Mouse (Mus musculus) ES-Bruce4 (cell line): ENCODE data around the gene Hvcn1.

Source experiments
- CTCF ChIP-seq: IDR thresholded peaks from one replicate; pipeline ENCODE4 v1.8.1; 2011; ENCODE audit warnings: low read depth, low read length
- POLR2A ChIP-seq: IDR thresholded peaks from one replicate; pipeline ENCODE4 v1.8.1; 2011; ENCODE audit warnings: low read length; ENCODE audit not compliant: insufficient read depth

- TF ChIP-seq POLR2A (no peak), CTCF (no peak)
These were observed 80.4 kb downstream of the Hvcn1 start for GRCm38 (mm10) chr5:122287026-122287425.
